Mouse (Mus musculus) MEL (cell line): ENCODE measurements around the gene Akap13. TPM values are rescaled to one million over a fixed set of nuclear protein-coding genes. Genes with fewer than 3 reads are reported as not detected.

Experiments used
- DNase-seq: peaks from one replicate; pipeline ENCODE4 v3.0.0; 2011; ENCODE audit warnings: low read depth, low spot score
- H3K27ac ChIP-seq: 2 replicates; pipeline ENCODE4 v1.5.1; 2012; ENCODE audit warnings: low read depth, mild to moderate bottlenecking, control low read depth, low read length, moderate library complexity; ENCODE audit not compliant: control insufficient read depth
- H3K27me3 ChIP-seq, 2 experiments: fragments of 150-350 bp in 1 of 2; sonication (generic) in 1 of 2; 2 replicates each; pipeline ENCODE4 v1.6.1; 2012; ENCODE audit warnings: low read length in 2 of 2, mild to moderate bottlenecking in 2 of 2, improper control_type of control experiment in 1 of 2, moderate library complexity in 1 of 2; ENCODE audit not compliant: insufficient read depth in 2 of 2, control insufficient read depth in 1 of 2
- H3K36me3 ChIP-seq, 2 experiments: 2 replicates each; pipeline ENCODE4 v1.6.1; 2012 to 2014; ENCODE audit warnings: low read length in 2 of 2, improper control_type of control experiment in 1 of 2, inconsistent platforms in 1 of 2, mild to moderate bottlenecking in 1 of 2; ENCODE audit not compliant: insufficient read depth in 2 of 2, control insufficient read depth in 1 of 2
- H3K4me1 ChIP-seq, 2 experiments: fragments of 150-350 bp in 1 of 2; sonication (generic) in 1 of 2; 2 replicates each; pipeline ENCODE4 v1.6.1; 2012; ENCODE audit warnings: low read length in 2 of 2, improper control_type of control experiment in 1 of 2, mild to moderate bottlenecking in 1 of 2; ENCODE audit not compliant: insufficient read depth in 2 of 2, control insufficient read depth in 1 of 2
- H3K4me3 ChIP-seq, 2 experiments: fragments of 150-350 bp in 1 of 2; sonication (generic) in 1 of 2; 2 replicates each; pipeline ENCODE4 v1.5.1; 2012; ENCODE audit warnings: low read depth in 2 of 2, low read length in 2 of 2, mild to moderate bottlenecking in 2 of 2, moderate library complexity in 2 of 2, control low read depth in 1 of 2, improper control_type of control experiment in 1 of 2; ENCODE audit not compliant: control insufficient read depth in 1 of 2, insufficient read depth in 1 of 2
- H3K79me2 ChIP-seq: 2 replicates; pipeline ENCODE4 v1.6.1; 2012; ENCODE audit warnings: mild to moderate bottlenecking, low read length, moderate library complexity; ENCODE audit not compliant: control insufficient read depth, poor library complexity, insufficient read depth
- H3K9ac ChIP-seq: 2 replicates; pipeline ENCODE4 v1.6.1; 2012; ENCODE audit warnings: low read depth, mild to moderate bottlenecking, control low read depth, low read length, moderate library complexity; ENCODE audit not compliant: control insufficient read depth, poor library complexity, severe bottlenecking
- H3K9me3 ChIP-seq: fragments of 150-350 bp; sonication (generic); replicated peaks from 2 replicates; pipeline ENCODE4 v1.6.1; 2012; ENCODE audit warnings: mild to moderate bottlenecking, low read length, improper control_type of control experiment, moderate library complexity; ENCODE audit not compliant: insufficient read depth
- CHD2 ChIP-seq: IDR thresholded peaks from 2 replicates; pipeline ENCODE4 v1.6.1; 2011; ENCODE audit warnings: low read length, improper control_type of control experiment
- CTCF ChIP-seq, 3 experiments: IDR thresholded peaks in 2 of 3; conservative IDR thresholded peaks in 1 of 3; 2 replicates each; pipeline ENCODE4 v1.5.1; 2011 to 2012; ENCODE audit warnings: low read length in 3 of 3, low read depth in 2 of 3, mild to moderate bottlenecking in 2 of 3, improper control_type of control experiment in 1 of 3, inconsistent platforms in 1 of 3, mixed read lengths in 1 of 3, moderate library complexity in 1 of 3; ENCODE audit not compliant: control insufficient read depth in 1 of 3, insufficient read depth in 1 of 3, poor library complexity in 1 of 3, severe bottlenecking in 1 of 3
- ELF1 ChIP-seq: IDR thresholded peaks from 2 replicates; pipeline ENCODE4 v1.6.1; 2014; ENCODE audit warnings: low read depth, mild to moderate bottlenecking, inconsistent platforms, low read length, improper control_type of control experiment, moderate library complexity
- EP300 ChIP-seq, 2 experiments: IDR thresholded peaks; 2 replicates each; pipeline ENCODE4 v1.6.1; 2011; ENCODE audit warnings: improper control_type of control experiment in 2 of 2, low read length in 2 of 2, low read depth in 1 of 2, mild to moderate bottlenecking in 1 of 2
- ETS1 ChIP-seq: IDR thresholded peaks from 2 replicates; pipeline ENCODE4 v1.6.1; 2012; ENCODE audit warnings: low read depth, mild to moderate bottlenecking, inconsistent platforms, low read length, improper control_type of control experiment, moderate library complexity
- GABPA ChIP-seq: IDR thresholded peaks from 2 replicates; pipeline ENCODE4 v1.6.1; 2012; ENCODE audit warnings: low read depth, mild to moderate bottlenecking, inconsistent platforms, low read length, improper control_type of control experiment, moderate library complexity
- HCFC1 ChIP-seq: IDR thresholded peaks from 2 replicates; pipeline ENCODE4 v1.6.1; 2012; ENCODE audit warnings: low read depth, mild to moderate bottlenecking, inconsistent platforms, low read length, improper control_type of control experiment, moderate library complexity
- KAT2A ChIP-seq: conservative IDR thresholded peaks from 2 replicates; pipeline ENCODE4 v1.6.1; 2012; ENCODE audit warnings: low read depth, low read length, improper control_type of control experiment, inconsistent platforms
- MAZ ChIP-seq: IDR thresholded peaks from 2 replicates; pipeline ENCODE4 v1.6.1; 2012; ENCODE audit warnings: low read depth, mild to moderate bottlenecking, inconsistent platforms, low read length, improper control_type of control experiment
- MXI1 ChIP-seq: IDR thresholded peaks from 2 replicates; pipeline ENCODE4 v1.6.1; 2011; ENCODE audit warnings: mild to moderate bottlenecking, low read depth, low read length, improper control_type of control experiment
- POLR2A ChIP-seq, 2 experiments: IDR thresholded peaks; 2 replicates each; pipeline ENCODE4 v1.6.1; 2011 to 2012; ENCODE audit warnings: low read length in 2 of 2, mild to moderate bottlenecking in 2 of 2, control low read depth in 1 of 2, improper control_type of control experiment in 1 of 2, low read depth in 1 of 2, moderate library complexity in 1 of 2; ENCODE audit not compliant: control insufficient read depth in 1 of 2, insufficient read depth in 1 of 2, poor library complexity in 1 of 2
- RAD21 ChIP-seq: IDR thresholded peaks from 2 replicates; pipeline ENCODE4 v1.6.1; 2011; ENCODE audit warnings: mild to moderate bottlenecking, low read depth, low read length, improper control_type of control experiment
- RCOR1 ChIP-seq: IDR thresholded peaks from 2 replicates; pipeline ENCODE4 v1.6.1; 2012; ENCODE audit warnings: low read depth, mild to moderate bottlenecking, inconsistent platforms, low read length, improper control_type of control experiment
- SMC3 ChIP-seq: IDR thresholded peaks from 2 replicates; pipeline ENCODE4 v1.6.1; 2011; ENCODE audit warnings: low read depth, low read length, improper control_type of control experiment
- USF2 ChIP-seq, 2 experiments: IDR thresholded peaks; 2 replicates each; pipeline ENCODE4 v1.6.1; 2011 to 2012; ENCODE audit warnings: improper control_type of control experiment in 2 of 2, low read length in 2 of 2, borderline replicate concordance in 1 of 2, inconsistent platforms in 1 of 2, low read depth in 1 of 2, mild to moderate bottlenecking in 1 of 2; ENCODE audit not compliant: insufficient read depth in 1 of 2
- ZNF384 ChIP-seq: IDR thresholded peaks from 2 replicates; pipeline ENCODE4 v1.6.1; 2012; ENCODE audit warnings: low read depth, mild to moderate bottlenecking, inconsistent platforms, low read length, improper control_type of control experiment
- polyA plus RNA-seq, 2 experiments: library from polyadenylated mRNA; stranded (reverse) in 1 of 2; unstranded in 1 of 2; fragments of >175 nt in 1 of 2; fragments of >200 nt in 1 of 2; gene quantifications; 2 replicates each; pipeline versions ENCODE4 v1.2.1 to v1.2.4; 2012; ENCODE audit warnings: low replicate concordance in 2 of 2, low read depth in 1 of 2; ENCODE audit not compliant: insufficient read length in 2 of 2, insufficient read depth in 1 of 2, missing spikeins in 1 of 2
- total RNA-seq: library from RNA; depleted of rRNA; stranded (reverse); fragments of 300-350 nt; gene quantifications from 2 replicates; pipeline ENCODE4 v1.2.3, GENCODE M21; 2012

Akap13 gene
- total and polyA plus RNA-seq, 3 experiments = 4.1 to 4.5 TPM; not detected in 1

DNA sequence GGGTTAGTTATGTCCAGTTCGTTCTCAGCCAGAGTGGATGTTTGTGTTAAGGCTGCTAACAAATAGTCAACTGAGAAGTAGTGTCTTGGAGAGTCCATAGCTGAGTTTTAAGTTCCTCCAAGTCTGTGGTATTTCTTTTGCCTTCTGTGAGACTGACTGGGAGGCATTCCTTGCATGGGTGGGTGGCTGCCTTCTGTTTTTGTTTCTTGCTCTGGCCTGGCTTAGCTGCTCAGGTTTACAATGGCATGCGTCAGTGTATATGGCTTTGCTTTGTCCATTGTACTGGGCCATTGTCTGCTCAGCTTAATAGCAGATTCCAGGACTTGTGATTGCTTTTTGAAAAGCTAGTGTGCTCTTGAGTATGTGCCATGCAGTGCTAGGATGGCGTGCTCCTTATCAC, 65.9 kb downstream of the Akap13 start:
- TF ChIP-seq HCFC1 (no peak), CHD2 (no peak), GABPA (no peak), MAZ (no peak), USF2 (IDR thresholded peaks at IDR 0.05; ENCODE audit: borderline replicate concordance in 1 of 2, insufficient read depth in 1 of 2, low read depth in 1 of 2, low read length in 2 of 2) (no peak), ELF1 (no peak), MXI1 (no peak), POLR2A (IDR thresholded peaks at IDR 0.05; ENCODE audit: control insufficient read depth in 1 of 2, insufficient read depth in 1 of 2, low read depth in 1 of 2, low read length in 2 of 2, poor library complexity in 1 of 2) (no peak), ETS1 (no peak), KAT2A (no peak), ZNF384 (no peak)
- DNase-seq = no peak

GRCm38 (mm10) chr7:75522226-75522625, 66.9 kb downstream of the Akap13 start:
- Histone ChIP-seq H3K4me3 (no peak overlapping the region), H3K9ac (no peak overlapping the region), H3K27me3 (no peaks in the 10 kb centered on the region), H3K9me3 (no peaks in the 10 kb centered on the region), H3K4me1 (peaks cover 2 to 5% of the 10 kb centered on the region in 2 experiments; a peak in 2 of 4 replicates), H3K27ac (no peak overlapping the region), H3K79me2 (no peaks in the 10 kb centered on the region), H3K36me3 (peaks cover 0 to 7% of the 10 kb centered on the region in 2 experiments; a peak in 2 of 4 replicates)
- TF ChIP-seq RCOR1 = no peak
- no peak for TF ChIP-seq EP300 (IDR thresholded peaks at IDR 0.05; ENCODE audit: low read depth in 1 of 2, low read length in 2 of 2)
- 0 out of 2 replicates have a peak, but pooled peaks have one; percentile 13 for TF ChIP-seq SMC3
- TF ChIP-seq CTCF (IDR thresholded peaks at IDR 0.05 in 2 of 3, conservative IDR thresholded peaks at IDR 0.05 in 1 of 3; ENCODE audit: control insufficient read depth in 1 of 3, insufficient read depth in 1 of 3, low read depth in 2 of 3, low read length in 3 of 3, poor library complexity in 1 of 3, severe bottlenecking in 1 of 3) = peak in 1 of 3 experiments; percentile 23; a peak in 1 of 6 replicates
- TF ChIP-seq RAD21 = peak; percentile 32
- DNase-seq = no peak

More for the DNA sequence above, 65.9 kb downstream of the Akap13 start:
- Histone ChIP-seq H3K27me3 (no peaks in the 10 kb centered on the region), H3K4me1 (peaks cover 2 to 5% of the 10 kb centered on the region in 2 experiments; a peak in 2 of 4 replicates), H3K36me3 (peaks cover 0 to 7% of the 10 kb centered on the region in 2 experiments; a peak in 2 of 4 replicates), H3K79me2 (no peaks in the 10 kb centered on the region), H3K9ac (no peak overlapping the region), H3K9me3 (no peaks in the 10 kb centered on the region), H3K4me3 (no peak overlapping the region), H3K27ac (no peak overlapping the region)
